Mouse (Mus musculus) forebrain, postnatal 0 days (tissue): ENCODE measurements around the gene Slc25a39. TPM values are rescaled to one million over a fixed set of nuclear protein-coding genes. Genes with fewer than 3 reads are reported as not detected.

ENCODE experiments used
- ATAC-seq: fragments of 200-750 bp; cut with Nextera tagmentation; 2 replicates; pipeline ENCODE4 v1.8.0; 2017; ENCODE audit warnings: mild to moderate bottlenecking, moderate library complexity
- DNase-seq: peaks from one replicate; pipeline ENCODE4 v3.0.0-alpha.2; 2015
- H3K27ac ChIP-seq: fragments of 300-500 bp; sonication (generic); 2 replicates; pipeline ENCODE4 v1.5.1; 2014; ENCODE audit warnings: low read depth, mild to moderate bottlenecking, antibody characterized with exemption, low read length, moderate library complexity, mixed read lengths
- H3K27me3 ChIP-seq: fragments of 300-500 bp; sonication (generic); 2 replicates; pipeline ENCODE4 v1.6.1; 2014; ENCODE audit warnings: mild to moderate bottlenecking, low read length, mixed read lengths; ENCODE audit not compliant: insufficient read depth
- H3K36me3 ChIP-seq: fragments of 300-500 bp; sonication (generic); 2 replicates; pipeline ENCODE4 v1.6.1; 2014; ENCODE audit warnings: mild to moderate bottlenecking, moderate library complexity; ENCODE audit not compliant: insufficient read depth
- H3K4me1 ChIP-seq: fragments of 300-500 bp; sonication (generic); 2 replicates; pipeline ENCODE4 v1.6.1; 2014; ENCODE audit warnings: antibody characterized with exemption; ENCODE audit not compliant: insufficient read depth
- H3K4me2 ChIP-seq: fragments of 300-500 bp; sonication (generic); 2 replicates; pipeline ENCODE4 v1.6.1; 2014; ENCODE audit warnings: low read depth, mild to moderate bottlenecking, moderate library complexity
- H3K4me3 ChIP-seq: fragments of 300-500 bp; sonication (generic); 2 replicates; pipeline ENCODE4 v1.5.1; 2014; ENCODE audit warnings: low read depth, low read length, mixed read lengths
- H3K9ac ChIP-seq: fragments of 300-500 bp; sonication (generic); 2 replicates; pipeline ENCODE4 v1.6.1; 2014; ENCODE audit warnings: mild to moderate bottlenecking
- H3K9me3 ChIP-seq: fragments of 300-500 bp; sonication (generic); 2 replicates; pipeline ENCODE4 v1.6.1; 2016; ENCODE audit warnings: low read length
- CTCF ChIP-seq: sonication (generic); IDR thresholded peaks from 2 replicates; pipeline ENCODE4 v1.5.1; 2016; ENCODE audit warnings: antibody characterized with exemption, control low read depth, low read depth
- WGBS: fragments of 180-500 bp; shearing (Covaris S2); extraction: QIAGEN DNeasy Blood & Tissue Kit; methylation state at CpG from one replicate; pipeline ENCODE4 v1.1.7; 2014; 5-methylcytosine and 5-hydroxymethylcytosine counted together
- polyA plus RNA-seq: library from polyadenylated mRNA; unstranded; fragments of >200 nt; fragmentation: Nextera tagmentation; extraction: Ambion mirVana; gene quantifications from 2 replicates; pipeline ENCODE4 v1.2.1, GENCODE M21; 2015
- total RNA-seq: library from RNA; depleted of rRNA; stranded (reverse); fragments of >200 nt; gene quantifications from 2 replicates; pipeline ENCODE4 v1.2.3, GENCODE M21; 2014

Slc25a39 gene
- total and polyA plus RNA-seq, 2 experiments from 2014 or later = 114 to 129 TPM

DNA sequence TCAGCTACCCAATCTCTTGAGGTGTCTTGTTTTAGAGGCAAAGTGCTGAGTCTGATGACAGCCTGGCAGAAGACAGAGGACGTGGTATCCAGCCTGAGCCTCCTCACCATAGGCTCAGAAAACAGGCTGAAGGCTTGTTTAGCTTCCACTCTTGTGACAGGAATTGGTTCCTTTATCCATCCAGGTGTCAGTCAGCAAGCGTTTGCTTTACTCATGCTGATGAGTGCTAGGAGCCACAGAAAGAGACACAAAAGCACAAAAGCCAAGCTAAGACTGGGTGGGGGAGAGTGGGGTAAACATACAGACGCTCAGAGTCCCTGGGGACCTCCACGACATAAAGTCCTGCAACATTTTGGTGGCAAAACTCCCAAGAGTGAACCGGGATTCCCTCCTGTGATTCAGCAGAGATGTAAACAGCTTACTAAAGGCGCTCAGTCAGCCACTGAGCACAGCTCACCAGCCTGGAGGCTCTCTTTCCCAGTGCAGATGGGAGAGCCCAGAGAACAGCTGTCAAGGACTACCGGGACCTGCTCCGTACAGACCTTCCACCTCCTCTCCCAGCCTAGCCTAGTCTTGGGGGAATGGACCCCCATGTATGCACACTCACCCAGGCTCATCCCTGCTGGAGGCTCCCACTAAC, 31.4 kb downstream of the Slc25a39 start:
- no peak for TF ChIP-seq CTCF
- Histone ChIP-seq H3K36me3 (no peaks in the 10 kb centered on the region), H3K9ac (no peak overlapping the region), H3K27me3 (no peaks in the 10 kb centered on the region), H3K4me2 (peak overlapping the region; percentile 29; the same call in 1 of the 2 replicates), H3K27ac (no peak overlapping the region), H3K4me1 (no peaks in the 10 kb centered on the region), H3K9me3 (no peaks in the 10 kb centered on the region), H3K4me3 (no peak overlapping the region)
- no peak for ATAC-seq
- no peak for DNase-seq
- 16% methylated on average over 8 of the region's 8 CpGs for WGBS

GRCm38 (mm10) chr11:102375196-102376173, 32.3 kb downstream of the Slc25a39 start:
- Histone ChIP-seq H3K27me3 (no peaks in the 10 kb centered on the region), H3K9ac (no peak overlapping the region), H3K36me3 (no peaks in the 10 kb centered on the region), H3K4me2 (peak overlapping the region; percentile 29), H3K9me3 (no peaks in the 10 kb centered on the region), H3K27ac (no peak overlapping the region), H3K4me1 (no peaks in the 10 kb centered on the region), H3K4me3 (no peak overlapping the region)
- no peak for TF ChIP-seq CTCF
- DNase-seq (no peak), ATAC-seq (no peak)
- 6% methylated on average over 22 of the region's 23 CpGs for WGBS

DNA sequence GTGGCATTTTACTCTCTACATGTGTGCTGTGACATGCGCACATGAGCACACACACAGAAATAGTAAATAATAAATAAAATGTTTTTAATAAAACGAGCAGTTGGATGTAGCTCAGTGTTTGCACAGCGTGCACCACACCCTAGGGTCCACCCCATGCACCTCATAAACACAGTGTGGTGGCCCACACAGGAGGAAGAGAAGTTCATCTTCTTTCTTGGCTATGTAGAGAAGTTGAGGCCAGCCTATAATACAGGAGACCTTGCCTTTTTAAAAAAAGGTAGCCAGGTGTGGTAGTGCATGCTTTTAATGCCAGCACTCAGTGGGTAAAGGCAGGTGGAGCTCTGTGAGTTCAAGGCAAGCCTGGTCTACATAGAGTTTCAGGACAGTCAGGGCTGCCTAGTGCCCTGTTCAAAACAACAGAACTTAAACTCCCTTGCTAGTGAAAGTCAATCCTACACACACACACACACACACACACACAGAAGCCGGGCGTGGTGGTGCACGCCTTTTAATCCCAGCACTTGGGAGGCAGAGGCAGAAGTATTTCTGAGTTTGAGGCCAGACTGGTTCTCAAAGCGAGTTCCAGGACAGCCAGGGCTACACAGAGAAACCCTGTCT, 33.5 kb downstream of the Slc25a39 start:
- no peak overlapping the region for H3K9ac ChIP-seq
- H3K27ac ChIP-seq = no peak overlapping the region
- H3K4me3 ChIP-seq = no peak overlapping the region
- DNase-seq (no peak), ATAC-seq (no peak)
- H3K36me3 ChIP-seq = no peaks in the 10 kb centered on the region
- no peaks in the 10 kb centered on the region for H3K4me1 ChIP-seq
- TF ChIP-seq CTCF = no peak
- WGBS = 85% methylated on average over 7 of the region's 7 CpGs
- H3K27me3 ChIP-seq = no peaks in the 10 kb centered on the region
- no peak overlapping the region for H3K4me2 ChIP-seq
- no peaks in the 10 kb centered on the region for H3K9me3 ChIP-seq

DNA sequence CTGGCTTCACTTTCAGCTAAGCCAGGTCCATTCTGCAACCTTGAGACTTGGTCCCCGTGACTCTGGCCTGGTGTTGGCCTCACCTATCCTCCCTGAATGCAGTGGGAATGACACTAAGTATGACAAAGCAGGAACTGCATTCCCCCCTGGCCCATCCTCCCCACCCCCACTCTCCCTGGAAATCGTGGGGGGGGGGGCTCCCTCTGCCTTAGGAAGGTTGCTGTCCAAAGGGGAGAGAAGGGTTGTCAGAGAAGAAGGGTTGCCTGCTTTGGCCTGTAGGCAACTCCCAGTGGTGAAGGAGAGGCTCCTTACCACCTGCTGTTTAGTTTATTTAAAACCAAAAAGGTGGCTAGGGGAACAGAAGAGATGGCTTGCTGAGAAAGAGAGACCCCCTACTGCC, 34.1 kb downstream of the Slc25a39 start:
- Histone ChIP-seq H3K9ac (no peak overlapping the region), H3K4me2 (no peak overlapping the region), H3K4me1 (no peaks in the 10 kb centered on the region), H3K4me3 (no peak overlapping the region), H3K27me3 (no peaks in the 10 kb centered on the region), H3K9me3 (no peaks in the 10 kb centered on the region), H3K36me3 (no peaks in the 10 kb centered on the region), H3K27ac (no peak overlapping the region)
- DNase-seq = no peak
- no peak for TF ChIP-seq CTCF
- WGBS = 30% methylated on average over 2 of the region's 2 CpGs
- no peak for ATAC-seq

GRCm38 (mm10) chr11:102372936-102373335, 34.8 kb downstream of the Slc25a39 start:
- H3K27me3 ChIP-seq = no peaks in the 10 kb centered on the region
- no peak for DNase-seq
- no peaks in the 10 kb centered on the region for H3K36me3 ChIP-seq
- H3K9ac ChIP-seq = no peak overlapping the region
- WGBS = 47% methylated on average over 13 of the region's 14 CpGs
- H3K27ac ChIP-seq = no peak overlapping the region
- ATAC-seq = no peak
- no peak overlapping the region for H3K4me2 ChIP-seq
- TF ChIP-seq CTCF = no peak
- H3K4me1 ChIP-seq = no peaks in the 10 kb centered on the region
- H3K9me3 ChIP-seq = no peaks in the 10 kb centered on the region
- no peak overlapping the region for H3K4me3 ChIP-seq

DNA sequence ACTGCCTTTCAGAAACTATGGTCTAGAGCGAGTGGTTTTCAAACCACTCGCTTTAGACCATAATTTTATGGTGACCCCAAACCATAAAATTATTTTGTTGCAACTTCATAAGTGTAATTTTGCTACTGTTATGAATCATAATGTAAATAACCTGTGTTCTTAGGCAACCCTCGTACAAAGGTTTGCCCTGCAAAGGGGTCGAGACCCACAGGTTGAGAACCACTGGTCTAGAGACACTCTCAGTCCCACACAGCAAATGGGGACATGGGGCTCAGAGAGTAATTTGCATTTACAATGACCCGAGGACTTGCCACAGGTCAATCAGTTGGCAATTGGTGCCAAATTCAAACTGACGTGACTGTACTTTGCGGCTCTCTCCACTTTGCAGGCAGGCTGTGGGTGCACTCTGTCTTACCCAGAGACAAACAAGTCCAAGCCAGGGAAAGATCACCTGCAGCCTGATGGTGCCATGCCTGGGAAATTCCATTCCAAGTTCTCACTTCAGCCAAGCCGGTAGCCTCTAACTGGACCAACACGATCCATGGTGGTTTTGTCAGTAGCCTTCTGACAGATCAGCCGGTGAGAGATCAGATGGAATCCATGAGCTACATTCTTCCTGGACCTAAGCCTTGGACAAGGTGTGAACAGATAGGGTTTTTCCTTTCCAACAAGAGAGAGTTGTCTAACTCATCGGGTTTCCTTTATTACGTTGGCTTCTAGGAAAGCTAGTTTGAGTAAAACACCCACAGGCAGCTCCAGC, 35.6 kb downstream of the Slc25a39 start:
- DNase-seq (no peak), ATAC-seq (no peak)
- Histone ChIP-seq H3K27me3 (no peaks in the 10 kb centered on the region), H3K27ac (no peak overlapping the region), H3K4me1 (no peaks in the 10 kb centered on the region), H3K4me2 (no peak overlapping the region), H3K9me3 (no peaks in the 10 kb centered on the region), H3K9ac (no peak overlapping the region), H3K4me3 (no peak overlapping the region), H3K36me3 (no peaks in the 10 kb centered on the region)
- no peak for TF ChIP-seq CTCF
- 86% methylated on average over 12 of the region's 12 CpGs for WGBS
